Mouse (Mus musculus): ENCODE results near the gene Rnf114.

DNA sequence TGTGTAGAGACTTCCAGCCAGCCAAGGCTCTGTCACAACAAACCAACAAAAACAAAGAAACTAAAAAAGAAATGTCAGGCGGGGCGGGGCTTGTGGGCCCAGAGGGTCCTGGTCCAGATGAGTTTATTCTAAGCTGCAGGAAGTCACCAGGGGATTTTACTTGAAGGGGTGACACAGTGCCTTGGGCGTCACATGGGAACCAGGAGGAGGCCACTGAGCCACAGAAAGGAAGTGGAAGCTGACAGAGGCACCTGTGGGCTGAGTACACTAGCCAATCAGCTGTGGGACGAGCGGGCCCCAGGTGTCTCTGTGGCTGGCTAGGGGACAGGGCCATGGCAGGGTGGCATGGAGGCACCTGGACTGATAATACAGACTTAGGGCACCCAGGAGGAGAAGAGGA lies 63.3 kb downstream of the Rnf114 start:
- no peak for TF ChIP-seq CTCF (IDR thresholded peaks at IDR 0.05; ENCODE audit: borderline replicate concordance, insufficient read depth, low read depth, low read length)
- no peak for TF ChIP-seq POLR2A (IDR thresholded peaks at IDR 0.05; ENCODE audit: borderline replicate concordance, insufficient read depth, low read length)
